Mouse (Mus musculus): ENCODE data around the gene Rpl37a. TPM values are rescaled to one million over a fixed set of nuclear protein-coding genes. Genes with fewer than 3 reads are reported as not detected.

The Rpl37a gene
- total and polyA plus RNA-seq, 3 experiments, result 364 to 661 (median 570) TPM

- Histone ChIP-seq H3K79me2 (replicated peaks; ENCODE audit: control insufficient read depth, insufficient read depth, low read length) (no peaks in the 10 kb centered on the region), H3K4me3 (peak overlapping the region; percentile 74), H3K36me3 (ENCODE audit: control insufficient read depth, insufficient read depth, low read length) (peaks cover 18% of the 10 kb centered on the region), H3K27ac (peak overlapping the region; percentile 82), H3K9ac (ENCODE audit: low read depth, low read length) (peak overlapping the region; percentile 96), H3K4me1 (ENCODE audit: control insufficient read depth, insufficient read depth, low read length) (peaks cover 3% of the 10 kb centered on the region), H3K27me3 (ENCODE audit: control insufficient read depth, insufficient read depth, low read length) (no peaks in the 10 kb centered on the region)
- DNase-seq, result no peak
- TF ChIP-seq POLR2A (IDR thresholded peaks at IDR 0.05; ENCODE audit: insufficient read depth, low read depth, low read length), result no peak
- no peak for TF ChIP-seq EP300 (IDR thresholded peaks at IDR 0.05; ENCODE audit: insufficient read depth, low read depth, low read length)
- TF ChIP-seq CTCF (IDR thresholded peaks at IDR 0.05), result no peak
- under 1% methylated on average over 17 of the region's 17 CpGs for WGBS
- intact Hi-C loops (cut with DNase I), result loop anchor here (2.0 kb wide), 1 partner anchor 129 kb away; the partner anchor contains the start of gene Smarcal1
Observed at GRCm38 (mm10) chr1:72711684-72712083, 594 bp downstream of the Rpl37a start.

DNA sequence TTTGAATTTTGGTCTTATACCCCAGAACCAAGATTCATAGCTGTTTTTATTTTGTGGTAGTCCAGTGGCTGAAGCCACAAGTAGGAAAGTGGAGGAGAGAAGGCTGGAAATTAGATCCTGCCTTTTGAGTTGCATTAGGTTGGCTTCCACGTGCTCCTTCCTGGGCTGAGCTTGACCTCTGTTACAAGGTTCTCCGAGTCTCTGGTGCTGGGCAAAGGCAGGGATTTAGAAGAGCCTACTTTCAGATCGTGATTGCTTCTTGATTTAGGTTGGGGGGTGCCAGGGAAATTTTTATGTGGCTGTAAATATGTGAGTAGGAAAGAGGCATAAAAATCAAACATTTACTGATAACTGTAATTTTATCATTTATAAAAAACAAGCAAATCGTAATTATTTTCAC lies 3.5 kb downstream of the Rpl37a start:
- H3K36me3 ChIP-seq (ENCODE audit: control insufficient read depth, insufficient read depth, low read length), result peaks cover 18% of the 10 kb centered on the region
- DNase-seq, result no peak
- intact Hi-C loops (cut with DNase I), result no loop called here
- no peaks in the 10 kb centered on the region for H3K27me3 ChIP-seq (ENCODE audit: control insufficient read depth, insufficient read depth, low read length)
- no peaks in the 10 kb centered on the region for H3K79me2 ChIP-seq (replicated peaks; ENCODE audit: control insufficient read depth, insufficient read depth, low read length)
- TF ChIP-seq POLR2A (IDR thresholded peaks at IDR 0.05; ENCODE audit: insufficient read depth, low read depth, low read length), result no peak
- no peak for TF ChIP-seq CTCF (IDR thresholded peaks at IDR 0.05)
- TF ChIP-seq EP300 (IDR thresholded peaks at IDR 0.05; ENCODE audit: insufficient read depth, low read depth, low read length), result no peak
- H3K27ac ChIP-seq, result no peak overlapping the region
- H3K9ac ChIP-seq (ENCODE audit: low read depth, low read length), result no peak overlapping the region
- H3K4me3 ChIP-seq, result no peak overlapping the region
- 64% methylated on average over 4 of the region's 4 CpGs for WGBS
- H3K4me1 ChIP-seq (ENCODE audit: control insufficient read depth, insufficient read depth, low read length), result peaks cover 3% of the 10 kb centered on the region

GRCm38 (mm10) chr1:72715065-72715464 lies 4.0 kb downstream of the Rpl37a start:
- no peak for DNase-seq
- intact Hi-C loops (cut with DNase I), result loop anchor here (5.0 kb wide), 2 partner anchors 408 to 902 kb away; partner anchors contain the start of gene Xrcc5
- 92% methylated on average over 1 of the region's 1 CpGs for WGBS
- no peak overlapping the region for H3K4me3 ChIP-seq
- no peak overlapping the region for H3K9ac ChIP-seq (ENCODE audit: low read depth, low read length)
- no peaks in the 10 kb centered on the region for H3K27me3 ChIP-seq (ENCODE audit: control insufficient read depth, insufficient read depth, low read length)
- no peak for TF ChIP-seq POLR2A (IDR thresholded peaks at IDR 0.05; ENCODE audit: insufficient read depth, low read depth, low read length)
- TF ChIP-seq CTCF (IDR thresholded peaks at IDR 0.05), result no peak
- TF ChIP-seq EP300 (IDR thresholded peaks at IDR 0.05; ENCODE audit: insufficient read depth, low read depth, low read length), result no peak
- H3K4me1 ChIP-seq (ENCODE audit: control insufficient read depth, insufficient read depth, low read length), result peaks cover 3% of the 10 kb centered on the region
- H3K79me2 ChIP-seq (replicated peaks; ENCODE audit: control insufficient read depth, insufficient read depth, low read length), result no peaks in the 10 kb centered on the region
- H3K36me3 ChIP-seq (ENCODE audit: control insufficient read depth, insufficient read depth, low read length), result peaks cover 18% of the 10 kb centered on the region
- no peak overlapping the region for H3K27ac ChIP-seq

DNA sequence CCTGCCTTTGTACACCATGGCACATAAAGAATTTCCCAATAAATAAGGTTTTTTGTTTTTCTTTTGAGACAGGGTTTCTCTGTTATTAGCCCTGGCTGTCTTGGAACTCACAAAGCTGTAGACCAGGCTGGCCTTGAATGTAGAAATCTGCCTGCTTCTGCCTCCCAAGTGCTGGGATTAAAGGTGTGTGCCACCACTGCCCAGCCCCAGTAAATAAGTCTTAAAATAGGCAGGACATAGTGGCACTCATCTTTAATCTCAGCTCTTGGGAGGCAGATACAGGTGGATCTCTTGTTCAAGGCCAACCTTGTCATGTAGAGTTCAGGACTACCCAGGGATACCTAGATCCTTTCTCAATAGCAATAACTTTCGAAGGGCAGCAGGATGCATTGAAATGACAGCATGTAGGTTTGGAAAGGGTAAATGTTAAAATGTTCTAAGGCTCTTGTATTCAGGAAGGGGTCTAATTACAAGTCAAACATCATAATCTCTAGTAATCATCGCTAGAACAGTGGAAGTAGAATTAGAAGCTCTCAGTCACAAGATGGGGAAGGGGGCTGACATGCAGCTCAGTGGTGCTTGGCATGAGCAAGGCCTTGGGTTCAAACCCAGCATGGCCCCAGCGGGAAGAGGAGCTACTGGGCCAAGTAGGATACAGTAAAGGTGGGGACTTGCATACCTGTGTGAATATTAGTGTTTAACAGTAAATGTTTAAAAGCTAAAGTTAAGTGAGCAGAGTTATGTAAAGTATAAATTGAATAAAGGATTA lies 4.7 kb downstream of the Rpl37a start:
- no peaks in the 10 kb centered on the region for H3K79me2 ChIP-seq (replicated peaks; ENCODE audit: control insufficient read depth, insufficient read depth, low read length)
- intact Hi-C loops (cut with DNase I), result loop anchor here (2.0 to 5.0 kb wide), 3 partner anchors 408 to 1111 kb away; partner anchors contain the start of gene Xrcc5
- DNase-seq, result no peak
- no peak overlapping the region for H3K4me3 ChIP-seq
- TF ChIP-seq CTCF (IDR thresholded peaks at IDR 0.05) (no peak), EP300 (IDR thresholded peaks at IDR 0.05; ENCODE audit: insufficient read depth, low read depth, low read length) (no peak), POLR2A (IDR thresholded peaks at IDR 0.05; ENCODE audit: insufficient read depth, low read depth, low read length) (no peak)
- WGBS, result 81% methylated on average over 3 of the region's 3 CpGs
- H3K27ac ChIP-seq, result no peak overlapping the region
- no peaks in the 10 kb centered on the region for H3K27me3 ChIP-seq (ENCODE audit: control insufficient read depth, insufficient read depth, low read length)
- H3K4me1 ChIP-seq (ENCODE audit: control insufficient read depth, insufficient read depth, low read length), result peaks cover 3% of the 10 kb centered on the region
- peaks cover 18% of the 10 kb centered on the region for H3K36me3 ChIP-seq (ENCODE audit: control insufficient read depth, insufficient read depth, low read length)
- H3K9ac ChIP-seq (ENCODE audit: low read depth, low read length), result no peak overlapping the region

DNA sequence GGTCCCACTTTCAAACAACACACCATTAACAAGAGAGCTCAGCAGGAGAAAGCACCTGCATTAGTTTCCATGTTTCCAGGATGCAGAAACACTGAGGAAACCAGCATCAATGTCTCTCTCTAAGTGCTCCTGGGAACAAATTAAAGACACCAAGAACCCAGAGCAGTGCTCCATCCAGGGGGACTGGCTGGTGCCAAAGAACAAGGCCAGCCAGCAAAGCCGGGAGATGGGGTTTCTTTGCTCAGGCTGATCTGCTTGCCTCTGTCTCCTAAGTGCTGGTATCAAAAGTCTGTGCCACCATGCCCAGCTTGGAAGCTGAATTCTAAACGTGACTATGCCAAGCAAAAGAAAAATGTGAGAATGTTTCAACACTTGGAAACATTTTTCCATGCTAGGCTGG lies 5.3 kb downstream of the Rpl37a start:
- WGBS, result 54% methylated on average over 2 of the region's 2 CpGs
- no peak overlapping the region for H3K4me3 ChIP-seq
- H3K4me1 ChIP-seq (ENCODE audit: control insufficient read depth, insufficient read depth, low read length), result peaks cover 3% of the 10 kb centered on the region
- no peak for TF ChIP-seq EP300 (IDR thresholded peaks at IDR 0.05; ENCODE audit: insufficient read depth, low read depth, low read length)
- TF ChIP-seq CTCF (IDR thresholded peaks at IDR 0.05), result no peak
- TF ChIP-seq POLR2A (IDR thresholded peaks at IDR 0.05; ENCODE audit: insufficient read depth, low read depth, low read length), result no peak
- H3K9ac ChIP-seq (ENCODE audit: low read depth, low read length), result no peak overlapping the region
- H3K36me3 ChIP-seq (ENCODE audit: control insufficient read depth, insufficient read depth, low read length), result peaks cover 18% of the 10 kb centered on the region
- H3K79me2 ChIP-seq (replicated peaks; ENCODE audit: control insufficient read depth, insufficient read depth, low read length), result no peaks in the 10 kb centered on the region
- no peaks in the 10 kb centered on the region for H3K27me3 ChIP-seq (ENCODE audit: control insufficient read depth, insufficient read depth, low read length)
- no peak for DNase-seq
- H3K27ac ChIP-seq, result no peak overlapping the region
- intact Hi-C loops (cut with DNase I), result loop anchor here (2.0 to 5.0 kb wide), 3 partner anchors 409 to 1110 kb away; partner anchors contain the start of gene Xrcc5

GRCm38 (mm10) chr1:72716926-72717325 lies 5.8 kb downstream of the Rpl37a start:
- H3K4me3 ChIP-seq, result no peak overlapping the region
- H3K36me3 ChIP-seq (ENCODE audit: control insufficient read depth, insufficient read depth, low read length), result peaks cover 17% of the 10 kb centered on the region
- no peak overlapping the region for H3K9ac ChIP-seq (ENCODE audit: low read depth, low read length)
- peaks cover 3% of the 10 kb centered on the region for H3K4me1 ChIP-seq (ENCODE audit: control insufficient read depth, insufficient read depth, low read length)
- intact Hi-C loops (cut with DNase I), result loop anchor here (1.0 to 5.0 kb wide), 4 partner anchors 138 to 1110 kb away; partner anchors contain the start of gene Xrcc5
- H3K79me2 ChIP-seq (replicated peaks; ENCODE audit: control insufficient read depth, insufficient read depth, low read length), result no peaks in the 10 kb centered on the region
- DNase-seq, result peak; percentile 41 to 70
- no peak overlapping the region for H3K27ac ChIP-seq
- WGBS, result 6% methylated on average over 5 of the region's 5 CpGs
- TF ChIP-seq CTCF (IDR thresholded peaks at IDR 0.05) (peak; percentile 98), EP300 (IDR thresholded peaks at IDR 0.05; ENCODE audit: insufficient read depth, low read depth, low read length) (no peak)
- H3K27me3 ChIP-seq (ENCODE audit: control insufficient read depth, insufficient read depth, low read length), result no peaks in the 10 kb centered on the region

Measured in heart, adult 2 months (tissue).